Mouse (Mus musculus) lung, embryonic 16.5 days (tissue): Measurements from ENCODE around the gene Dtnb. TPM values are rescaled to one million over a fixed set of nuclear protein-coding genes. Genes with fewer than 3 reads are reported as not detected.
A peak's percentile ranks its signal among the peaks of the same experiment; 100 is the strongest.

Source experiments
- ATAC-seq: fragments of 200-750 bp; cut with Nextera tagmentation; 2 replicates; pipeline ENCODE4 v1.8.0; 2017; ENCODE audit warnings: low read depth, mild to moderate bottlenecking, moderate library complexity
- H3K27ac ChIP-seq: fragments of 300-500 bp; sonication (generic); 2 replicates; pipeline ENCODE4 v1.5.1; 2014; ENCODE audit warnings: mild to moderate bottlenecking, control low read depth, low read length
- H3K27me3 ChIP-seq: fragments of 300-500 bp; sonication (generic); 2 replicates; pipeline ENCODE4 v1.6.1; 2014; ENCODE audit warnings: low read depth, low read length, mixed read lengths; ENCODE audit not compliant: control insufficient read depth, insufficient read depth
- H3K36me3 ChIP-seq: fragments of 300-500 bp; sonication (generic); 2 replicates; pipeline ENCODE4 v1.6.1; 2014; ENCODE audit warnings: low read length; ENCODE audit not compliant: control insufficient read depth, insufficient read depth
- H3K4me1 ChIP-seq: fragments of 300-500 bp; sonication (generic); replicated peaks from 2 replicates; pipeline ENCODE4 v1.6.1; 2014; ENCODE audit warnings: low read length, mixed read lengths; ENCODE audit not compliant: control insufficient read depth, insufficient read depth
- H3K4me2 ChIP-seq: fragments of 300-500 bp; sonication (generic); 2 replicates; pipeline ENCODE4 v1.6.1; 2014; ENCODE audit warnings: low read depth, low read length, control low read depth
- H3K4me3 ChIP-seq: fragments of 300-500 bp; sonication (generic); 2 replicates; pipeline ENCODE4 v1.5.1; 2014; ENCODE audit warnings: mild to moderate bottlenecking, low read length, control low read depth
- H3K9ac ChIP-seq: fragments of 300-500 bp; sonication (generic); 2 replicates; pipeline ENCODE4 v1.6.1; 2014; ENCODE audit warnings: low read length, control low read depth
- H3K9me3 ChIP-seq: fragments of 300-500 bp; sonication (generic); 2 replicates; pipeline ENCODE4 v1.6.1; 2016; ENCODE audit warnings: low read length; ENCODE audit not compliant: control insufficient read depth
- WGBS: fragments of 180-500 bp; shearing (Covaris S2); extraction: QIAGEN DNeasy Blood & Tissue Kit; methylation state at CpG from one replicate; pipeline ENCODE4 v1.1.7; 2014; 5-methylcytosine and 5-hydroxymethylcytosine counted together
- polyA plus RNA-seq: library from polyadenylated mRNA; unstranded; fragments of >200 nt; fragmentation: Nextera tagmentation; extraction: Ambion mirVana; gene quantifications from 2 replicates; pipeline ENCODE4 v1.2.1, GENCODE M21; 2015

Dtnb gene
- polyA plus RNA-seq, 1 experiment from 2014 or later = 28.2 TPM

GRCm38 (mm10) chr12:3563659-3564058, 8.5 kb upstream of the Dtnb start:
- H3K4me1 ChIP-seq = no peaks in the 10 kb centered on the region
- H3K36me3 ChIP-seq = no peaks in the 10 kb centered on the region
- no peaks in the 10 kb centered on the region for H3K27me3 ChIP-seq
- H3K9ac ChIP-seq = no peak overlapping the region
- WGBS = 80% methylated on average over 4 of the region's 4 CpGs
- no peak for ATAC-seq
- H3K4me3 ChIP-seq = no peak overlapping the region
- H3K27ac ChIP-seq = no peak overlapping the region
- H3K4me2 ChIP-seq = no peak overlapping the region
- H3K9me3 ChIP-seq = no peaks in the 10 kb centered on the region

GRCm38 (mm10) chr12:3568461-3568991, 3.7 kb upstream of the Dtnb start:
- WGBS = 53% methylated on average over 5 of the region's 5 CpGs
- Histone ChIP-seq H3K4me3 (no peak overlapping the region), H3K9ac (no peak overlapping the region), H3K4me2 (no peak overlapping the region), H3K27me3 (no peaks in the 10 kb centered on the region), H3K27ac (no peak overlapping the region), H3K4me1 (peaks cover 8% of the 10 kb centered on the region), H3K36me3 (no peaks in the 10 kb centered on the region), H3K9me3 (no peaks in the 10 kb centered on the region)
- no peak for ATAC-seq

DNA sequence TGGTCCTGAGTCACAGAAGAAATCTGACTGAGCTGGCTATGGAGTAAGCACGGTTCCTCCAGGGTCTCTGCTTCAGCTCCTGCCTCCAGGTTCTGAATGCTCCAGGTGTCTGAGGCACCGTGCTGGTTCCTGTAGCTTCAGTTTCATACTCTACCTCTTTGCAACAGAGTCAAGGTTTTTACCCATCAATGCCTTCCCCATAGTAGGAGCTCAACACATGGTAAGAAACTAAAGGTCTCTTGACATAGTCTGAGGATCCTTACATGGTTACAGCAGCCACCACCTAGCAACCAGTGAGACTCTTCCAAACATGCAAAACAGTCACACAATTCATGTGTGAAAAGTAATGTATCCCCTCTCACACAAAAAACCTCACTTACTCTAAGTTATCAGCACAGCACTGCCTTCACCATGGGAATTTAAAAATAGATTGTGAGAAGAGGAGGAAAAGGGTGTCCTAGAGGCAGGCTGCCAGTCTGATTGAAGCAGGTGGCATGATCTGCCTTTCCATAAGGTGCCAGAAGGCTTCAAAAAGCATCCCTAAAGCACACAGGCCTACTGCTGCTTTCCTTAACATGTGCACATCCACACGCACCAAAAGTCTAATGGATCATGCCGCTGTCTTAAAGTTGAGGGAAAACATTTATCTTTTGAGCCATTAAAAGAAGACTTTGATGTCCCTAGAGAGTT, 1.3 kb upstream of the Dtnb start:
- no peak overlapping the region for H3K9ac ChIP-seq
- no peaks in the 10 kb centered on the region for H3K36me3 ChIP-seq
- no peaks in the 10 kb centered on the region for H3K27me3 ChIP-seq
- H3K4me2 ChIP-seq = no peak overlapping the region
- 69% methylated on average over 4 of the region's 4 CpGs for WGBS
- no peaks in the 10 kb centered on the region for H3K9me3 ChIP-seq
- no peak for ATAC-seq
- H3K4me1 ChIP-seq = peaks cover 12% of the 10 kb centered on the region
- H3K4me3 ChIP-seq = no peak overlapping the region
- no peak overlapping the region for H3K27ac ChIP-seq

- peak overlapping the region; percentile 85 for H3K27ac ChIP-seq
- peak overlapping the region; percentile 80 for H3K9ac ChIP-seq
- WGBS = under 1% methylated on average over 41 of the region's 53 CpGs
- no peaks in the 10 kb centered on the region for H3K36me3 ChIP-seq
- no peaks in the 10 kb centered on the region for H3K9me3 ChIP-seq
- peak; percentile 79 for ATAC-seq
- H3K4me2 ChIP-seq = peak overlapping the region; percentile 93
- peaks cover 12% of the 10 kb centered on the region for H3K4me1 ChIP-seq
- no peaks in the 10 kb centered on the region for H3K27me3 ChIP-seq
- peak overlapping the region; percentile 68 for H3K4me3 ChIP-seq
Measured at GRCm38 (mm10) chr12:3572581-3573397, 608 bp downstream of the Dtnb start.

- Histone ChIP-seq H3K4me3 (peak overlapping the region; percentile 68), H3K27me3 (no peaks in the 10 kb centered on the region), H3K9ac (peak overlapping the region; percentile 80), H3K36me3 (no peaks in the 10 kb centered on the region), H3K4me2 (peak overlapping the region; percentile 93), H3K4me1 (peaks cover 12% of the 10 kb centered on the region), H3K9me3 (no peaks in the 10 kb centered on the region), H3K27ac (peak overlapping the region; percentile 42)
- no peak for ATAC-seq
- 34% methylated on average over 6 of the region's 6 CpGs for WGBS
Measured at GRCm38 (mm10) chr12:3573410-3573809, 1.2 kb downstream of the Dtnb start.

DNA sequence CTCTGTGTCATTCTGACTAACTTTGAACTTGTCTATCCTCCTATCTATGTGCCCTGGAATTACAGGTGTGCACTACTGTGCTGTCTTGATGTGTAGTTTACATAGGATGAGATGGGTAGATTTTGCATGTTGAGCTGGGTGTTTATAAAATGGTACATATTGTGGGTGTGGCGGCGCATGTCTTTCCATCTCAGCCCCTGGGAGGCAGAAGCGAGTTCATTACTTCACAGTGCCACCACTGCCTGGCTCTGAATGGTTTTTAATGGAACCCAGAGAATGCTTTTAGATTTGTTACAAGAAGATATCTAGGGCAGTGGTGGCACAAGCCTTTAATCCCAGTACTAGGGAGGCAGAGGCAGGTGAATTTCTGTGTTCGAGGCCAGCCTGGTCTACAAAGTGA, 2.5 kb downstream of the Dtnb start:
- Histone ChIP-seq H3K36me3 (no peaks in the 10 kb centered on the region), H3K27ac (no peak overlapping the region), H3K9ac (no peak overlapping the region), H3K4me3 (no peak overlapping the region), H3K4me1 (peaks cover 12% of the 10 kb centered on the region), H3K27me3 (no peaks in the 10 kb centered on the region), H3K9me3 (no peaks in the 10 kb centered on the region), H3K4me2 (no peak overlapping the region)
- WGBS = 87% methylated on average over 4 of the region's 4 CpGs
- ATAC-seq = no peak

DNA sequence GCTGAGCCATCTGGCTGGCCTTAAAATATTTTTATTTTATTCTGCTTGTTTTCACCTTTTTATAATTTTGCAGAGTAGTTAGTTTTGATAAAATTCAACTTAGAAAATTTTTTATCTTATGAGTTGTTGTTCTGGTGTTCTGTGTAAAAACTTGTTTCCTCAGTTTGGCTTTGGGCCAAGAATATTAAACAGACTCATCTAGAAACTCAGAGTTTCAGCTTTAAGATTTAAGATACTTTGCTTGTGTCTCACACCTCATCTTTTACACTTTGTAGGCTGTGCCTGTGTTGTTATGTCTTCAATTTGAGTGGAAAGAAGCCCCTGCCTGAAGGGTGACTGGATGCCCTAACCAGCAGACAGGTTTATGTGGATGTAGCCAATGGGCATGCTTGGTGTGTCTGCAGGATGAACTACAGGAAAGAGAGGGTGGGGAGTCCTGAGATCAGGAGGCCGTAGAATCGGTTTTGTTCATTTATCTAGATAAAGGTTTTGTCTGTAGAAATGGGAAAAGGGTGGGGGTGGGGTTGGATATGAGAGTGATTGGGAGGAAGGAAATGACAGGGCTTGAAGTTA, 7.9 kb downstream of the Dtnb start:
- Histone ChIP-seq H3K27ac (no peak overlapping the region), H3K4me1 (peaks cover 2% of the 10 kb centered on the region; the same call in 1 of the 2 replicates), H3K9me3 (no peaks in the 10 kb centered on the region), H3K27me3 (no peaks in the 10 kb centered on the region), H3K9ac (no peak overlapping the region), H3K36me3 (no peaks in the 10 kb centered on the region), H3K4me2 (no peak overlapping the region), H3K4me3 (no peak overlapping the region)
- no peak for ATAC-seq
- 39% methylated on average over 2 of the region's 2 CpGs for WGBS

DNA sequence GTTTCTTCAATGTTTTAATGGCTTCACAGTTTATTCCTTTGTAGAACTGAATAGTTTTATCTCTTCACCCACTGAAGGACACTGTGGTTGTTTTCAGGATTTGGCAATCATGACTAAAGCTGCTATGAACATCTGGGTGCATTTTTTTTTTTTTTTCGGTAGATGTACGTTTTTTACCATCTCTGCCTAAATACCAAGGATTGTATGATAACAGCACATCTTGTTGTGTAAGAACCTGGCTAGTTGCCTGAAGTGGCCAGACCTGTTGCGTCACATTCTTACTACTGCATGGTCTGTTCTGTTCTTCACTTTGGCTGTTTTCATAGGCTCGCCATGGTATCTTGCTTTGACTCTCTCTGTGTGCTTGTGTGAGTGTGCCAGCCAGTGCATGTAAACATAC, 10.4 kb downstream of the Dtnb start:
- no peaks in the 10 kb centered on the region for H3K9me3 ChIP-seq
- peaks cover 2% of the 10 kb centered on the region; the same call in 1 of the 2 replicates for H3K4me1 ChIP-seq
- no peak overlapping the region for H3K4me2 ChIP-seq
- 47% methylated on average over 4 of the region's 4 CpGs for WGBS
- H3K4me3 ChIP-seq = no peak overlapping the region
- peak; percentile 61 for ATAC-seq
- H3K36me3 ChIP-seq = no peaks in the 10 kb centered on the region
- H3K9ac ChIP-seq = no peak overlapping the region
- no peak overlapping the region for H3K27ac ChIP-seq
- no peaks in the 10 kb centered on the region for H3K27me3 ChIP-seq

GRCm38 (mm10) chr12:3585525-3585924, 13.3 kb downstream of the Dtnb start:
- Histone ChIP-seq H3K4me2 (no peak overlapping the region), H3K27me3 (no peaks in the 10 kb centered on the region), H3K36me3 (0 out of 2 replicates have a peak, but pooled peaks cover 2% of the 10 kb centered on the region), H3K27ac (no peak overlapping the region), H3K4me3 (no peak overlapping the region), H3K9ac (no peak overlapping the region), H3K9me3 (no peaks in the 10 kb centered on the region), H3K4me1 (no peaks in the 10 kb centered on the region; the same call in 1 of the 2 replicates)
- 61% methylated on average over 4 of the region's 4 CpGs for WGBS
- ATAC-seq = no peak
